Mouse (Mus musculus): ENCODE data around the gene BC005537. TPM values are rescaled to one million over a fixed set of nuclear protein-coding genes. Genes with fewer than 3 reads are reported as not detected.
A peak's percentile ranks its signal among the peaks of the same experiment; 100 is the strongest.

BC005537 gene
- 18.3 and 18.8 TPM in 2 replicates for polyA plus RNA-seq (2014; fragmentation: Nextera tagmentation; extraction: Ambion mirVana)

DNA sequence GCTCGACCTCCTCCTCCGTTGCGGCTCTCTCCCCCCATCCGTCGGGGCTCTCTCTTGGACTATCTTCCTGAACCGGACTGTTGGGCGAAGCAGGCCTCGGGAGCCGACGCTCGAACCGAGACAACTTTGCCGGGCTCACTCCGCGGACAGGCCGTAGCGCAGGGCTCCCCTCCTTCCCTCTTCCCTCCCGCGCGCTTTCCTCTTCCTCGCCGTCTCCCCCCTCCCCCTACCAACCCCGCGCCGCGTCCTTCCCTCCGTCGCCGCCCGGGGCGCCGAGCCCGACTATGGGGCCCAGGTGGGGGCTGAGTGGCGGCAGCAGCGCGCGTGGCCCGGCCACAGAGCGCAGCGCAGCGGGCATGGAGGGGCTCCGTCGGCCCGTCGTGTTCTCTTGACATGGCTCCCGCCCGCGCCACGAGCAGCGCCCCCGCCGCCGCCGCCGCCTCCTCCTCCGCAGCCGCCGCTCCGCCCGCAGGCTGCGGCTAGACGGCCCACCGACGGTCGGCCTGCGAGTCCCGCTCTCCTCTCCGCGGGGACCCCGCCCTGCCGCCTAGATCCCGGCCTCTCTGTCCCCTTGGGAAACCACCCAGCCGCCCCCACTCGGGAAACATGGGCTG lies at the start of gene BC005537:
Gene BC005537, plus strand, starts transcription at position 350 of the 614 bp plus-strand sequence.
- no peak for DNase-seq (ENCODE audit: low spot score)
- Histone ChIP-seq H3K36me3 (ENCODE audit: control insufficient read depth, insufficient read depth, low read length) (peaks cover 8% of the 10 kb centered on the region), H3K27me3 (replicated peaks; ENCODE audit: control insufficient read depth, insufficient read depth, low read length) (no peaks in the 10 kb centered on the region), H3K4me2 (peak within 1 kb of the TSS; percentile 96), H3K27ac (ENCODE audit: low read depth, low read length) (peak within 1 kb of the TSS; percentile 97), H3K9me3 (ENCODE audit: control insufficient read depth, low read length) (no peaks in the 10 kb centered on the region), H3K4me3 (ENCODE audit: low read depth, low read length) (peak within 1 kb of the TSS; percentile 95), H3K9ac (ENCODE audit: low read depth, low read length) (peak within 1 kb of the TSS; percentile 99), H3K4me1 (replicated peaks; ENCODE audit: control insufficient read depth, insufficient read depth, low read length) (peaks cover 15% of the 10 kb centered on the region)
- ATAC-seq (replicated peaks; ENCODE audit: low FRiP score) = peak; percentile 30
- under 1% methylated on average over 45 of the region's 74 CpGs for WGBS

DNA sequence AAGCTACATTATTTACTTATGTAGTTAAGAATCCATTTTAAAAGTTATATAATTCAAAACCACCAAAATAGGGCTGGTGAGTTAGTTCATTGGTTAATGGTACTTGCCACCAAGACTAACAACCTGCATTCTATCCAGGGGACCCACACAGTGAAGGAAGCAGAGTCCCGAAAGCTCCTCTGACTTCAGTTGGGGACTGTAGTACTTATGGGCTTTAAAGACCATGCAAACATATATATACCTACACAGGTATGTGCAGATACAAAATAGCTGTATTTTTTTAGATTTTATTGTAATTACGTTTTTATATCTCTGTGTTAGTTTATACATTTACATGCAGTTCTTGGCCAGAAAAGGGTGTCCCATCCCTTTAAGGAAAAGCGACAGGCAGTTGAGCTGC lies 44.7 kb upstream of the BC005537 start:
- Histone ChIP-seq H3K4me3 (ENCODE audit: low read depth, low read length) (no peak overlapping the region), H3K9me3 (ENCODE audit: control insufficient read depth, low read length) (no peaks in the 10 kb centered on the region), H3K4me2 (no peak overlapping the region), H3K9ac (ENCODE audit: low read depth, low read length) (no peak overlapping the region), H3K27me3 (replicated peaks; ENCODE audit: control insufficient read depth, insufficient read depth, low read length) (no peaks in the 10 kb centered on the region), H3K27ac (ENCODE audit: low read depth, low read length) (no peak overlapping the region), H3K4me1 (replicated peaks; ENCODE audit: control insufficient read depth, insufficient read depth, low read length) (peaks cover 18% of the 10 kb centered on the region), H3K36me3 (ENCODE audit: control insufficient read depth, insufficient read depth, low read length) (peaks cover 52% of the 10 kb centered on the region)
- 90% methylated on average over 3 of the region's 3 CpGs for WGBS
- DNase-seq (ENCODE audit: low spot score) (no peak), ATAC-seq (replicated peaks; ENCODE audit: low FRiP score) (no peak)

DNA sequence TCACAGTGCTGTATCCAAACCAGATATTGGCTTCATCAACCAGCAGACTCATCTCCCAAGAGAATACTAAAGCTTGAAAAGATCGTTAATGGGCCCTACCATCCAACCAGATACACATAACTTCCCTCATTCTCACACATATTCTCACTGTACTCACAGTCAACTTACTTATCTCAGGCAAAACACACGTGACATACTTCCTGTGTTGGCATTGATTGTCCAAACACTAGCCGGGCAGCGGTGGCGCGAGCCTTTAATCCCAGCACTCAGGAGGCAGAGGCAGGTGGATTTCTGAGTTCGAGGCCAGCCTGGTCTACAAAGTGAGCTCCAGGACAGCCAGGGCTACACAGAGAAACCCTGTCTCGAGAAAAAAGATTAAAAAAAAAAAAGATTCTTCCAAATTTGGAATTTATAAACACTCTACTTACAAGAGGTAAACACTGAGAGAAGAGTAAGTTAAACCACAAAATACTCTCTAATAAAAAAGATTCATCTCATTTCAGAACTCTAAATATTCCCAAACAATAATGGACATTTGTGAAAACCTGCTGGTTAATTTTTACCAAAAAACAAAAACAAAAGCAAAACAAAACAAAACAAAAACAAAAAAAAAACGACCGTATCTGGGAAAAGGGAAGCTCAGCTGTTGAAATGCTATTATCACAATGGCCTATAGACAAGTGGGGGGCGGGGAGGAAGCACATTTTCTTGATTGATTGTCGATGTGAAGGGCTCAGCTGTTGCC lies 43.5 kb upstream of the BC005537 start:
- no peak overlapping the region for H3K27ac ChIP-seq (ENCODE audit: low read depth, low read length)
- 0 out of 2 replicates have a peak overlapping the region, but pooled peaks have one; percentile 1 for H3K4me2 ChIP-seq
- no peaks in the 10 kb centered on the region for H3K27me3 ChIP-seq (replicated peaks; ENCODE audit: control insufficient read depth, insufficient read depth, low read length)
- H3K9me3 ChIP-seq (ENCODE audit: control insufficient read depth, low read length) = no peaks in the 10 kb centered on the region
- no peak overlapping the region for H3K4me3 ChIP-seq (ENCODE audit: low read depth, low read length)
- DNase-seq (ENCODE audit: low spot score) (no peak), ATAC-seq (replicated peaks; ENCODE audit: low FRiP score) (no peak)
- H3K36me3 ChIP-seq (ENCODE audit: control insufficient read depth, insufficient read depth, low read length) = peaks cover 46% of the 10 kb centered on the region
- peaks cover 24% of the 10 kb centered on the region for H3K4me1 ChIP-seq (replicated peaks; ENCODE audit: control insufficient read depth, insufficient read depth, low read length)
- H3K9ac ChIP-seq (ENCODE audit: low read depth, low read length) = no peak overlapping the region
- 63% methylated on average over 12 of the region's 12 CpGs for WGBS

DNA sequence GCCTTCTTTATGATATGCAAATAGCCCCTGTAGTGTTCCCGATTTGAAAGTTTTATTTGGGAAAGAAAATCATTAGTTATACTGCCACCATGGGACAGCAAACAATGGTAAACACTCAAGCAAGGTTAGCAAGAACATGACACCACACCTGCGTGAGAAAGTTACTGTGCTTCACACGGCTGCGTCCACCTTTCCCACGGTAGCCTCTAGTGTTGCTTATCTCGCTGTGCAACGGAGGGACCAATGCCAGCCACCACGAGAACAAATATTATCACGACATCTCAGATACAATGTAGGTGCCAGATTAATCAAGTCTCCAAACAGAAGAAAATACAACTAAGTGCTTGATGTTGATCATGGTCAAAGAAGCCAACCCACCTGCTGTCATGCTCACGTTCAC lies 42.0 kb upstream of the BC005537 start:
- DNase-seq (ENCODE audit: low spot score) (no peak), ATAC-seq (replicated peaks; ENCODE audit: low FRiP score) (no peak)
- H3K9me3 ChIP-seq (ENCODE audit: control insufficient read depth, low read length) = no peaks in the 10 kb centered on the region
- 74% methylated on average over 10 of the region's 10 CpGs for WGBS
- H3K27ac ChIP-seq (ENCODE audit: low read depth, low read length) = no peak overlapping the region
- peak overlapping the region; percentile 95; the same call in 1 of the 2 replicates for H3K4me3 ChIP-seq (ENCODE audit: low read depth, low read length)
- peaks cover 39% of the 10 kb centered on the region for H3K36me3 ChIP-seq (ENCODE audit: control insufficient read depth, insufficient read depth, low read length)
- H3K4me1 ChIP-seq (replicated peaks; ENCODE audit: control insufficient read depth, insufficient read depth, low read length) = peaks cover 24% of the 10 kb centered on the region
- no peaks in the 10 kb centered on the region for H3K27me3 ChIP-seq (replicated peaks; ENCODE audit: control insufficient read depth, insufficient read depth, low read length)
- H3K9ac ChIP-seq (ENCODE audit: low read depth, low read length) = no peak overlapping the region; the same call in 1 of the 2 replicates
- H3K4me2 ChIP-seq = peak overlapping the region; percentile 79

DNA sequence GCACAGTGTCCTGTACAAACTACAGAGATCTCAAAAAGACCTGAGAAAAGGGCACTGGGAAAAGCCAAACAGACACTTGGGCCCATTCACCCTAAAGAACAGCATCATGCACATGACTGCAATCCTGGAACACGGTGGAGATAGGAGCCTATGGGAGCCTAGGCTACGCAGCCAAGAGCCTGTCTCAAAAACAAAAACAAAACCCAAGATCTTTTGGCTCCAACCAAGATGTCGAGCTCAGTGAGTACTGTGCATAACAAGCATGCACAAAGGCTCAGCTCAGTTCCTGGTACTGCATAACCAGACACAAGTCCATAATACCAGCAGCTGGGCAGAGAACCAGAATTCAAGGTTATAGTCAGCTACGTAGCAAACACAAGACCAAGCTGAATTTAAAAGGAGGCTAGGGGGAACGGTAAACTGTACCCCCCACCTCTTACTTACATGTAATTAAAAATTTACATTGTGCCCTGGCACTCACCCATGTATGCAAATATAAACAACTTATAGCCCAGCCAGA lies 41.0 kb upstream of the BC005537 start:
- 66% methylated on average over 5 of the region's 5 CpGs for WGBS
- Histone ChIP-seq H3K4me3 (ENCODE audit: low read depth, low read length) (peak overlapping the region; percentile 95), H3K27me3 (replicated peaks; ENCODE audit: control insufficient read depth, insufficient read depth, low read length) (no peaks in the 10 kb centered on the region), H3K9me3 (ENCODE audit: control insufficient read depth, low read length) (no peaks in the 10 kb centered on the region), H3K27ac (ENCODE audit: low read depth, low read length) (no peak overlapping the region; the same call in 1 of the 2 replicates), H3K4me2 (peak overlapping the region; percentile 79), H3K4me1 (replicated peaks; ENCODE audit: control insufficient read depth, insufficient read depth, low read length) (peaks cover 24% of the 10 kb centered on the region), H3K36me3 (ENCODE audit: control insufficient read depth, insufficient read depth, low read length) (peaks cover 32% of the 10 kb centered on the region), H3K9ac (ENCODE audit: low read depth, low read length) (peak overlapping the region; percentile 100)
- ATAC-seq (replicated peaks; ENCODE audit: low FRiP score) (no peak), DNase-seq (ENCODE audit: low spot score) (no peak)

DNA sequence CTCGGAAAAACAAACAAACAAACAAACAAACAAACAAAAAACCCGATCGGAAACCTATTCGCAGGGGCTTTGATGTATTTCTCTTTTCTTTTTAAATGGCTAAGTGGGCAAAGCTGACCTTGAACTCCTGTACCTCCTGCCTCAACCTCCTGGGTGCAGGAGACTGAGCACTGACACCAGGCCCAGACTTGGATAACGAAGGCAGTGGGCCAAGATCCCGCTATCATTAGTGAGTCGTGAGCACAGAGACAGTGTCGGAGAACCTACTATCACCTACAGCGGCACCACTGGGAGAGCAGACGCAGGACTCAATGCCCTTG lies 40.4 kb upstream of the BC005537 start:
- H3K4me1 ChIP-seq (replicated peaks; ENCODE audit: control insufficient read depth, insufficient read depth, low read length) = peaks cover 24% of the 10 kb centered on the region
- no peaks in the 10 kb centered on the region for H3K9me3 ChIP-seq (ENCODE audit: control insufficient read depth, low read length)
- H3K36me3 ChIP-seq (ENCODE audit: control insufficient read depth, insufficient read depth, low read length) = peaks cover 26% of the 10 kb centered on the region
- H3K27me3 ChIP-seq (replicated peaks; ENCODE audit: control insufficient read depth, insufficient read depth, low read length) = no peaks in the 10 kb centered on the region
- ATAC-seq (replicated peaks; ENCODE audit: low FRiP score) (no peak), DNase-seq (ENCODE audit: low spot score) (no peak)
- H3K27ac ChIP-seq (ENCODE audit: low read depth, low read length) = peak overlapping the region; percentile 98
- peak overlapping the region; percentile 95 for H3K4me3 ChIP-seq (ENCODE audit: low read depth, low read length)
- 4% methylated on average over 10 of the region's 10 CpGs for WGBS
- H3K4me2 ChIP-seq = peak overlapping the region; percentile 79
- peak overlapping the region; percentile 100 for H3K9ac ChIP-seq (ENCODE audit: low read depth, low read length)

DNA sequence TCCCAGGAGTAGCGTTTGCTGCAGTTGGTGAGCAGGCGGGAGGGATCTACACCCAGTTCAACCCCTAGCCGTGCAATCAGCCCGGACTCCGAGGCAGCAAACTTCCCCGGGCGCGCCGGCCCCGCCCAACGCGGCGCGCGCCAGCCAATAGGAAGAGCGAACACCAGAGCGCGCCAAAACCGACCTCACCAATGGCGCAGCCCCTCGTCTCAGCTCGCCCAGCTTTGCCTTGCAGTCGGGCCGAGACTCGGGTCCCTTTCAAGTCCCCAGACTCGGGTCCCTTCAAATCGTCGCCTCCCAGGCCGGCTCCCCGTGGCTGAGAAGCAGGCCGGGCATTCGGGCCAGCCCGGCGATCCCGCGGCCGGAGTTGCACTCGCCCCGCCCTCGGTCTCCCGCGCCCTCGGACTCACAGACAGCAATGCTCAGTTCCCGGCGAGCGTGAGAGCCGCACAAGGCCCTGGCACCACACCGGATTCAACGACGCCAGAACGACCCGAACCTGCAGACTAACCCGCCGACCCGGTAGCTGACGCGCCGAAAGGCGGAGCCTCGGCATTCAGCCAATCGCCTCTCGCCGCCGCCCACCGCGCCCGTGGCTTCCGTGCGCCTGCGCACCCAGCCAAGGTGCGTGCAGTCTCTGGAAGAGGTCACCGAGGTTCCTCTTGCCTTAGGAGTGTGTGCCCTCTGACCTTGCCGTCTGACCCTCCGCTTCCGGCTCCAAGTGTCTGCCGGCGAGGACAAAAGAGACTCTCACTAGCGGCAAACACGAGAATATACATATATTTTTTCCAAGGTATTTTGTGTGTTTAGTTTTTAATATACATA lies 39.8 kb upstream of the BC005537 start, which contains the start of gene Gmnn:
Gene Gmnn, minus strand, starts transcription at position 521 of the 825 bp plus-strand sequence.
- no peaks in the 10 kb centered on the region for H3K9me3 ChIP-seq (ENCODE audit: control insufficient read depth, low read length)
- under 1% methylated on average over 79 of the region's 79 CpGs for WGBS
- peak within 1 kb of the TSS; percentile 79 for H3K4me2 ChIP-seq
- H3K4me1 ChIP-seq (replicated peaks; ENCODE audit: control insufficient read depth, insufficient read depth, low read length) = peaks cover 24% of the 10 kb centered on the region
- ATAC-seq (replicated peaks; ENCODE audit: low FRiP score) (peak; percentile 97), DNase-seq (ENCODE audit: low spot score) (peak; percentile 90)
- H3K27ac ChIP-seq (ENCODE audit: low read depth, low read length) = peak within 1 kb of the TSS; percentile 98
- H3K4me3 ChIP-seq (ENCODE audit: low read depth, low read length) = peak within 1 kb of the TSS; percentile 95
- H3K27me3 ChIP-seq (replicated peaks; ENCODE audit: control insufficient read depth, insufficient read depth, low read length) = no peaks in the 10 kb centered on the region
- peaks cover 20% of the 10 kb centered on the region for H3K36me3 ChIP-seq (ENCODE audit: control insufficient read depth, insufficient read depth, low read length)
- H3K9ac ChIP-seq (ENCODE audit: low read depth, low read length) = peak within 1 kb of the TSS; percentile 100

DNA sequence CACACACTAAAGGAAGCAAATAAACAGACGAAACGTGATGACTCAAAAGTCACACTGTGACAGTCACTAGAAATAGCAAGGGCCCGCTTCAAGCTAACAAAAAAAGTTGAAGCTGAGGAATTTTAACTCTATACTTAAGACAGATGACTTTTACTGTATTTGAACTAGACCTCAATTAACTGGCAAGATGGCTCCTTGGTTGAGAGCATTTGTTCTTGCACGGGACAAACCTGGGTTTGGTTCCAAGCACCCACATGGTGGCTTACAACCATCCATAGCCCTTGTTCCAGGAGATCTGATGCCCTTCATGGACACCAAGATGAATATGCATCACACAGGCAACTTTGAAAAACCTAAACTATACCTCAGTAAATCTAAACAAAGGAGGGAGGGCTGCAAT lies 39.2 kb upstream of the BC005537 start:
- peak overlapping the region; percentile 79 for H3K4me2 ChIP-seq
- H3K9me3 ChIP-seq (ENCODE audit: control insufficient read depth, low read length) = no peaks in the 10 kb centered on the region
- H3K4me1 ChIP-seq (replicated peaks; ENCODE audit: control insufficient read depth, insufficient read depth, low read length) = peaks cover 24% of the 10 kb centered on the region
- DNase-seq (ENCODE audit: low spot score) (no peak), ATAC-seq (replicated peaks; ENCODE audit: low FRiP score) (no peak)
- H3K27me3 ChIP-seq (replicated peaks; ENCODE audit: control insufficient read depth, insufficient read depth, low read length) = no peaks in the 10 kb centered on the region
- peak overlapping the region; percentile 95 for H3K4me3 ChIP-seq (ENCODE audit: low read depth, low read length)
- peaks cover 16% of the 10 kb centered on the region for H3K36me3 ChIP-seq (ENCODE audit: control insufficient read depth, insufficient read depth, low read length)
- no peak overlapping the region for H3K27ac ChIP-seq (ENCODE audit: low read depth, low read length)
- 28% methylated on average over 4 of the region's 4 CpGs for WGBS
- peak overlapping the region; percentile 100 for H3K9ac ChIP-seq (ENCODE audit: low read depth, low read length)
